Mouse (Mus musculus) MEL-GATA-1-ER (cell line): Measurements from ENCODE around the gene Pik3cd.

ENCODE experiments used
- DNase-seq: peaks from one replicate; pipeline ENCODE4 v3.0.0-alpha.2; 2012; ENCODE audit warnings: low read depth; ENCODE audit errors: extremely low read depth

Pik3cd gene

GRCm38 (mm10) chr4:149609256-149610025, 92.9 kb downstream of the Pik3cd start:
- no peak for DNase-seq

- no peak for DNase-seq
Measured at GRCm38 (mm10) chr4:149608309-149608638, 94.1 kb downstream of the Pik3cd start.

GRCm38 (mm10) chr4:149607591-149608308, 94.6 kb downstream of the Pik3cd start:
- no peak for DNase-seq

- DNase-seq = no peak
Measured at GRCm38 (mm10) chr4:149606766-149607358, 95.5 kb downstream of the Pik3cd start.

GRCm38 (mm10) chr4:149606056-149606455, 96.3 kb downstream of the Pik3cd start:
- DNase-seq = no peak

- DNase-seq = no peak
Measured at GRCm38 (mm10) chr4:149604518-149604917, 97.9 kb downstream of the Pik3cd start.

GRCm38 (mm10) chr4:149603860-149604259, 98.5 kb downstream of the Pik3cd start:
- no peak for DNase-seq

GRCm38 (mm10) chr4:149602236-149602635, 100.1 kb downstream of the Pik3cd start:
- no peak for DNase-seq

- no peak for DNase-seq
Measured at GRCm38 (mm10) chr4:149601484-149601883, 100.9 kb downstream of the Pik3cd start.

GRCm38 (mm10) chr4:149600130-149600529, 102.2 kb downstream of the Pik3cd start:
- DNase-seq = no peak

- no peak for DNase-seq
Measured at GRCm38 (mm10) chr4:149599549-149599948, 102.8 kb downstream of the Pik3cd start.
